Mouse (Mus musculus) heart, embryonic 14.5 days (tissue): ENCODE data around the gene Gpbar1. TPM values are rescaled to one million over a fixed set of nuclear protein-coding genes. Genes with fewer than 3 reads are reported as not detected.
A peak's percentile ranks its signal among the peaks of the same experiment; 100 is the strongest.

Experiments
- ATAC-seq: fragments of 200-750 bp; cut with Nextera tagmentation; 2 replicates; pipeline ENCODE4 v1.8.0; 2017; ENCODE audit warnings: low read depth, moderate TSS enrichment; ENCODE audit not compliant: insufficient number of reproducible peaks, insufficient read depth, low FRiP score
- H3K27ac ChIP-seq, 2 experiments: fragments of 200-500 bp in 1 of 2; fragments of 300-500 bp in 1 of 2; sonication (generic) in 1 of 2; replicated peaks in 1 of 2; 2 replicates each; pipeline ENCODE4 v1.5.1; 2012 to 2014; ENCODE audit warnings: low read depth in 2 of 2, low read length in 2 of 2, control low read depth in 1 of 2, mild to moderate bottlenecking in 1 of 2, mixed read lengths in 1 of 2; ENCODE audit not compliant: control insufficient read depth in 1 of 2, insufficient read depth in 1 of 2
- H3K27me3 ChIP-seq: fragments of 300-500 bp; sonication (generic); 2 replicates; pipeline ENCODE4 v1.6.1; 2014; ENCODE audit warnings: mild to moderate bottlenecking, low read length, control low read depth; ENCODE audit not compliant: control insufficient read depth, insufficient read depth
- H3K36me3 ChIP-seq: fragments of 300-500 bp; sonication (generic); 2 replicates; pipeline ENCODE4 v1.6.1; 2014; ENCODE audit warnings: mild to moderate bottlenecking, control low read depth, low read length, mixed read lengths; ENCODE audit not compliant: control insufficient read depth, insufficient read depth
- H3K4me1 ChIP-seq, 2 experiments: fragments of 200-500 bp in 1 of 2; fragments of 300-500 bp in 1 of 2; sonication (generic) in 1 of 2; 2 replicates each; pipeline ENCODE4 v1.6.1; 2012 to 2014; ENCODE audit warnings: low read length in 2 of 2, control low read depth in 1 of 2, mixed read lengths in 1 of 2; ENCODE audit not compliant: control insufficient read depth in 2 of 2, insufficient read depth in 2 of 2
- H3K4me2 ChIP-seq: fragments of 300-500 bp; sonication (generic); 2 replicates; pipeline ENCODE4 v1.6.1; 2014; ENCODE audit warnings: mild to moderate bottlenecking, low read length
- H3K4me3 ChIP-seq, 2 experiments: fragments of 200-500 bp in 1 of 2; fragments of 300-500 bp in 1 of 2; sonication (generic) in 1 of 2; 2 replicates each; pipeline ENCODE4 v1.5.1; 2012 to 2014; ENCODE audit warnings: low read length in 2 of 2, mild to moderate bottlenecking in 2 of 2, control low read depth in 1 of 2, low read depth in 1 of 2, moderate library complexity in 1 of 2; ENCODE audit not compliant: control insufficient read depth in 1 of 2, insufficient read depth in 1 of 2
- H3K9ac ChIP-seq: fragments of 300-500 bp; sonication (generic); 2 replicates; pipeline ENCODE4 v1.6.1; 2014; ENCODE audit warnings: mild to moderate bottlenecking, low read length
- H3K9me3 ChIP-seq: fragments of 300-500 bp; sonication (generic); 2 replicates; pipeline ENCODE4 v1.6.1; 2016; ENCODE audit warnings: low read length, control low read depth; ENCODE audit not compliant: control insufficient read depth
- WGBS: fragments of 180-500 bp; shearing (Covaris S2); extraction: QIAGEN DNeasy Blood & Tissue Kit; methylation state at CpG from one replicate; pipeline ENCODE4 v1.1.7; 2014; 5-methylcytosine and 5-hydroxymethylcytosine counted together
- polyA plus RNA-seq: library from polyadenylated mRNA; unstranded; fragments of >200 nt; fragmentation: Nextera tagmentation; extraction: Ambion mirVana; gene quantifications from 2 replicates; pipeline ENCODE4 v1.2.1, GENCODE M21; 2014

The Gpbar1 gene
- polyA plus RNA-seq, 1 experiment from 2014 or later, result 0.69 TPM

DNA sequence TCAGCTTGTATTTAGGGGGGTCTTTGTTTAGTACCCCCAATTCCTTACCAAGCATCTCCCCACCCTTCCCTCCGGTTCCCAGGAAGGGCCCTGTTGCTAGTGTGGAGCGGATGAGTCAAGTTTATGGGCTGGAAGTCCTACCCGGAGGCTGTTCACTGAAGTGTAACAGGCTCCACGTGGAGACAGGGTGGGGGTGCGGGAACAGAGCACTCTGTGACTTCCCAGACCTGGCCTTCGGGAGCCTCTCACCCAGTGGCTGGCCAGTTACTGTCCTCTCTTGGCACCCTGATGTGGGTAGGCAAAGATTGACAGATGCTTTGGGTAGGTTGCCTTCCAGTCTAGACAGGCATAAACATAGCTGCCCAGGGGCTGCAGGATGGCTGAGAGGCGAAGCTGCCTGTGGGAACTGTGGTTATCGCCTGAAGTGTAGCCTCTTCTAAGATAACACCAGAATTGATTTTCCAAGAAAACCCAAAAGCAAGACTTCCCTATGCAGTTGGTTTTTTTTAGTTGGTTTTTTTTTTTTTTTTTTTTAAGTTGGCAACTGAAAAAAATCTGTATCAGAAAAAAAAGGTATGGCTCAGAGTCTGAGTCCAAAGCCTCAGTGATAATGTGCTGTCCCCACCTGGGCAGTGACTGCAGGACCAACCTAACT, 340 bp upstream of the Gpbar1 start:
- Histone ChIP-seq H3K4me1 (peaks cover 23 to 36% of the 10 kb centered on the region in 2 experiments), H3K27ac (no peak overlapping the region), H3K9me3 (no peaks in the 10 kb centered on the region), H3K9ac (no peak overlapping the region), H3K36me3 (peaks cover 43% of the 10 kb centered on the region), H3K4me2 (no peak overlapping the region), H3K27me3 (no peaks in the 10 kb centered on the region), H3K4me3 (no peak overlapping the region)
- no peak for ATAC-seq
- 50% methylated on average over 8 of the region's 8 CpGs for WGBS

- WGBS, result 81% methylated on average over 11 of the region's 11 CpGs
- Histone ChIP-seq H3K27me3 (no peaks in the 10 kb centered on the region), H3K4me2 (no peak overlapping the region), H3K4me3 (no peak overlapping the region), H3K9ac (no peak overlapping the region), H3K36me3 (peaks cover 46% of the 10 kb centered on the region), H3K4me1 (peaks cover 26 to 38% of the 10 kb centered on the region in 2 experiments), H3K9me3 (no peaks in the 10 kb centered on the region), H3K27ac (no peak overlapping the region)
- ATAC-seq, result no peak
Measured at GRCm38 (mm10) chr1:74278988-74279387, 638 bp downstream of the Gpbar1 start.

GRCm38 (mm10) chr1:74280591-74281325, 2.4 kb downstream of the Gpbar1 start:
- Histone ChIP-seq H3K27ac (no peak overlapping the region), H3K4me3 (no peak overlapping the region), H3K9ac (no peak overlapping the region), H3K27me3 (no peaks in the 10 kb centered on the region), H3K9me3 (no peaks in the 10 kb centered on the region), H3K36me3 (peaks cover 46% of the 10 kb centered on the region), H3K4me2 (no peak overlapping the region), H3K4me1 (peaks cover 14 to 24% of the 10 kb centered on the region in 2 experiments)
- 91% methylated on average over 14 of the region's 14 CpGs for WGBS
- ATAC-seq, result no peak

GRCm38 (mm10) chr1:74281372-74281771, 3.0 kb downstream of the Gpbar1 start:
- H3K4me1 ChIP-seq, result peaks cover 15 to 23% of the 10 kb centered on the region in 2 experiments
- peaks cover 49% of the 10 kb centered on the region for H3K36me3 ChIP-seq
- H3K27me3 ChIP-seq, result no peaks in the 10 kb centered on the region
- no peak for ATAC-seq
- no peaks in the 10 kb centered on the region for H3K9me3 ChIP-seq
- H3K9ac ChIP-seq, result no peak overlapping the region
- no peak overlapping the region for H3K27ac ChIP-seq
- H3K4me2 ChIP-seq, result no peak overlapping the region
- H3K4me3 ChIP-seq, result no peak overlapping the region
- WGBS, result 92% methylated on average over 2 of the region's 2 CpGs

DNA sequence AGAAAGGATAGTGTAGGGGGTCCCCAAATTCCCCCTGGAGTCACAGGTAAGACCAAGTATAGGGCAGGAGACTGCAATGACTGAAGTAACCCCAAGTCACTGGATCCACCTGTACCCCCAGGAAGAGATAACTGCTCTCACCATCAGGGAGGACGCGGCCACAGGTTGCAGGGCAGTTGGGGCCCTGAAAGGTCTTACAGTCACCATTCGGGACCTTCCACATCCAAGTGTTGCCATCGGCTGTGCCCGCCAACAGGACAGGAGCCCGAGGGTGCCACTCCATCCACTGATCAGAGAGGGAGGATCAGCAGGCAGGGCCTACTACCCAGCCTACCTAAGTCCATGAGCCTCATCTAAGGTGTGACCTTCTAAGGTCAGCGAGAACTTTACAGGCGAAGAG, 3.5 kb downstream of the Gpbar1 start:
- Histone ChIP-seq H3K4me1 (peaks cover 10 to 18% of the 10 kb centered on the region in 2 experiments), H3K9me3 (no peaks in the 10 kb centered on the region), H3K4me2 (no peak overlapping the region), H3K27ac (no peak overlapping the region), H3K36me3 (peaks cover 54% of the 10 kb centered on the region), H3K27me3 (no peaks in the 10 kb centered on the region), H3K4me3 (no peak overlapping the region), H3K9ac (no peak overlapping the region)
- ATAC-seq, result no peak
- WGBS, result 96% methylated on average over 8 of the region's 8 CpGs

DNA sequence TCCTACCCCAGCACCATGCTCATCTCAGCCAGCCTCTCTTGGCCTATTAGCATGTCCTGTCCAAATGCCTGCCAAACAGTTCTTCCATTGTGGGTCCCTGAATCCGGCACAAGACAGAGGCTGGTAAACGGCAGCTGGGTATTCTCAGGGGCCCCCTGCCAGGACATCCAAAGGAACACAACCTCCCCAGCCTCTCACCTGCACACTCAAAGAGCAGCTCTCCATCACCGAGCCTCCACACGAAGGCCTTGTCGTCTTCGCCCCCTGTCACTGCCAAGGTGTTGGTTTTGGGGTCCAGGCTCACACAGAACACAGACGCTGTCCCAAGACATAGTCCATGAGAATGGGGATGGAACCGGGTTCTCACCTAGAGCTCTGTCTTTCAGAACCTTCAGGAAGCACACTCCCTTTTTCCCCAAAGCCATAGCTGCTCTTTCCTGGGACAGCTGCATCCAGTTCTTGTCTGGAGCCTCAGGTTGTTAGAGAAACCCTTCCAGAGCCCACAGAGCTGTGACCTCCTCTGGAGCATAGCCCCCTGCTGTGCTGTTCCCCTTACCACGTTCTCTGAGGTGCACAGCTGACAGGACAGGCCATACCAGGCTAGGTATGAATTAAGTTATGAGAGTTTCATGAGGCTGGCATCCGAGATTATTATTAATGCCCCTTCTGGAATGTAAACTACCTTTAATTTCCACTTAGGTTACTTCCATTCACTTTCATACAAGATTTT, 4.7 kb downstream of the Gpbar1 start:
- no peaks in the 10 kb centered on the region for H3K27me3 ChIP-seq
- H3K4me3 ChIP-seq, result no peak overlapping the region
- ATAC-seq, result no peak
- H3K4me2 ChIP-seq, result peak overlapping the region; percentile 79; the same call in 1 of the 2 replicates
- peaks cover 58% of the 10 kb centered on the region for H3K36me3 ChIP-seq
- H3K4me1 ChIP-seq, result peaks cover 7 to 16% of the 10 kb centered on the region in 2 experiments; a peak in 3 of 4 replicates
- H3K27ac ChIP-seq, result no peak overlapping the region
- no peak overlapping the region; the same call in 1 of the 2 replicates for H3K9ac ChIP-seq
- WGBS, result 83% methylated on average over 10 of the region's 10 CpGs
- H3K9me3 ChIP-seq, result no peaks in the 10 kb centered on the region

DNA sequence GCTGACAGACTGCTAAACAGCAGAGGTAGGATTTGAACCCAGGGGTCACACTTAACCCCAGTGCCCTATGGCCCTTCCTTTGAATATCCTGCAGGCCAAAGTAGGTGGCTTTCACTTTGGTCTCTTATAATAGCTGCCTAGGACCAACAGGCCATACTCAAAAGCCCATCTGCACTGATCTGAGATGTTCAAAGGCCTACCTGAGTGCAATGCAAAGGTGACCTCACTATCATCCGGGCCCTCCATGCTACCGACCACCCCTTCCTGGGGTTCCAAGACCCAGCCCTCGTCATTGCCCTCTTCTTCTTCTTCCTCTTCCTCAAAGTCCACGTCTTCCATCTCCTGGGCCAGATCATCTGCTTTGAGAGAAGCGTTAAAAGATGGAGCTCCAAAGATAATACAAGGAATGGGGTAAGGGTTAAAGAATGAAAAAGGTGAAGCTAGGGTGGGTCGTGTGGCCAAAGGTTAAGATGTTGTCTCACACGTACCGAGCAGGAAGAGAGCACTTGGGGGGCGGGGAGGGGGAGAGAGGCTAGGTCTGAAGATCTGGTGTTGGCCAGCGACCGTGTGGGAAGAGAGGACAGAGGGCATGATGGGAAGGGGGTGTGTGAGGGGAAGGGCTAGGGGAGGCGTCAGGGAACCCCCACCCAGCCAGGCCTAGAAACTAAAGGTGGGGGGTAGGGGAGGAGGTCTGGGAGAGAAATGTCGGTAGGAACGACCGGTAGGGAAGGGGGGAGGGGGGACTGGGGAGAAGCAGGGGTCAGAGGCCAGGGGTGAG, 5.5 kb downstream of the Gpbar1 start:
- peak; percentile 44 for ATAC-seq

More for the DNA sequence above, 5.5 kb downstream of the Gpbar1 start:
- Histone ChIP-seq H3K27me3 (no peaks in the 10 kb centered on the region), H3K4me1 (peaks cover 9 to 25% of the 10 kb centered on the region in 2 experiments; a peak in 3 of 4 replicates), H3K27ac (peak overlapping the region; percentile 57 to 76; a peak in 3 of 4 replicates), H3K9ac (peak overlapping the region; percentile 91), H3K9me3 (no peaks in the 10 kb centered on the region), H3K4me2 (peak overlapping the region; percentile 79), H3K4me3 (peak overlapping the region; percentile 84 to 88), H3K36me3 (peaks cover 65% of the 10 kb centered on the region)
- WGBS, result 14% methylated on average over 14 of the region's 15 CpGs
